Mouse (Mus musculus): ENCODE data around the gene Olfr96. TPM values are rescaled to one million over a fixed set of nuclear protein-coding genes. Genes with fewer than 3 reads are reported as not detected.
A peak's percentile ranks its signal among the peaks of the same experiment; 100 is the strongest.

Olfr96 gene
- polyA plus RNA-seq, 1 experiment from 2014 or later = not detected

DNA sequence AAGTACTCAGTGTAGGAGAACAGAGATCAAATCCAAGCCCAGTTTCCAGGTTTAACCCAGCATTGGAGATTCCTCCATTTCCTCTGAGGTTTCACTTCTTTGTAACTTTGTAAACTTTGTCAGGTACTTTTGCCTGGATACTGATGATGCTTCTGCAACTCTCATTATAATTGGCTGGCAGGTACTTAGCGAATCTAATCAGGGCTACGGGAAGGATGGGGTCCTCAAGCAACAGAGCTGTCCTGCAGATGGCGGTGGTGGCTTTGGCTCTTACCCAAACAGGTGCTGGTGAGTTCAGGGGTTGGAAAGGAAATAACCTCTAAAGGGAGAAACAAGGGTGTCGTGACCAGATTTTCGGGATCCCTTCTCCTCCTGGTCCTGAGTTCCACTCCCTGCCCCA lies 26.8 kb downstream of the Olfr96 start:
- DNase-seq (ENCODE audit: low spot score) = no peak
- no peak for ATAC-seq (ENCODE audit: insufficient number of reproducible peaks, low FRiP score, low TSS enrichment, low read depth)
- WGBS = 33% methylated on average over 5 of the region's 5 CpGs

DNA sequence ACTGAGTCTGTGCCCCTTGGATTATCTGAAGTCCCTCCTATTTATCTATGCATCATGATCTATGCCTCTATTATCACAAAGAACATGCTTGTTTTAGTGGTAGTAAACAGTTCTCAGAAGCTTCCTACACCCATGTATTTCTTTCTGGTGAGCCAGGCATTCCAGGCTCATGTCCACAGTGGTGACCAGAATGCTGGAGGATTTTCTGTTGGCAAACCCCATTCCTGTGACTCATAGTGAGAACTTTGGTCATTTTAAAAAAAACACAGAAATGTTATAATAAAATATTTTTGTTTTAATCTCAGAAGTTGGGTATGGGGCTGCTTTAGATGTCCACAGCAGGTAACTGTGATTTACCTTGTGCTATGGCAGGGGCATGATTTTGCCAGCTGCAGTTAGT lies 29.5 kb downstream of the Olfr96 start:
- Histone ChIP-seq H3K9ac (ENCODE audit: low read length) (no peak overlapping the region), H3K36me3 (ENCODE audit: control insufficient read depth, insufficient read depth, low read length) (no peaks in the 10 kb centered on the region), H3K27me3 (ENCODE audit: control insufficient read depth, insufficient read depth, low read length) (no peaks in the 10 kb centered on the region), H3K27ac (replicated peaks; ENCODE audit: low read depth, low read length) (no peak overlapping the region), H3K4me3 (ENCODE audit: low read depth, low read length) (no peak overlapping the region), H3K9me3 (ENCODE audit: control insufficient read depth, low read length) (no peaks in the 10 kb centered on the region), H3K4me1 (ENCODE audit: control insufficient read depth, insufficient read depth, low read length) (no peaks in the 10 kb centered on the region), H3K4me2 (ENCODE audit: low read depth, severe bottlenecking) (no peak overlapping the region)
- DNase-seq (ENCODE audit: low spot score) (no peak), ATAC-seq (ENCODE audit: insufficient number of reproducible peaks, low FRiP score, low TSS enrichment, low read depth) (no peak)

More for the DNA sequence above, 26.8 kb downstream of the Olfr96 start:
- Histone ChIP-seq H3K27me3 (ENCODE audit: control insufficient read depth, insufficient read depth, low read length) (no peaks in the 10 kb centered on the region), H3K36me3 (ENCODE audit: control insufficient read depth, insufficient read depth, low read length) (no peaks in the 10 kb centered on the region), H3K9me3 (ENCODE audit: control insufficient read depth, low read length) (no peaks in the 10 kb centered on the region), H3K27ac (replicated peaks; ENCODE audit: low read depth, low read length) (no peak overlapping the region), H3K4me3 (ENCODE audit: low read depth, low read length) (no peak overlapping the region), H3K4me2 (ENCODE audit: low read depth, severe bottlenecking) (no peak overlapping the region), H3K9ac (ENCODE audit: low read length) (no peak overlapping the region), H3K4me1 (ENCODE audit: control insufficient read depth, insufficient read depth, low read length) (no peaks in the 10 kb centered on the region)

DNA sequence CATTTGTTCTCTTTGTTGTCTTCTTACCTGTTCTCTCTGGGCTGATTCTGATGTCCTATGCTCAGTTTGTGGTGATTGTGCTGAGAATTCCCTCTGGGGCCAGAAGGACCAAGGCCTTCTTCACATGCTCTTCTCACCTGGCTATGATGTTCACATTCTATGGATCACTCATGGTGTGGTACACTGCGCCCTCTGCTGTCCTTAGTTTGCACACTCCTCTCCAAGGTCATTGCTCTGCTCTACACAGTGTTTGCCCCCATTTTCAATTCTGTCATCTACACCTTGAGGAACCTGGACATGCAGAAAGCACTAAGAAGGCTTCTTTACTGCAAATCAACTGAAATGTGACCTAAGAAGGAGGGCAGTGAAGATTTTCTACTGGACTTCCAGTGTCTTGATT lies 30.6 kb downstream of the Olfr96 start:
- H3K4me1 ChIP-seq (ENCODE audit: control insufficient read depth, insufficient read depth, low read length) = no peaks in the 10 kb centered on the region
- H3K4me2 ChIP-seq (ENCODE audit: low read depth, severe bottlenecking) = no peak overlapping the region
- 4% methylated on average over 1 of the region's 1 CpGs for WGBS
- no peak overlapping the region for H3K27ac ChIP-seq (replicated peaks; ENCODE audit: low read depth, low read length)
- no peak overlapping the region for H3K4me3 ChIP-seq (ENCODE audit: low read depth, low read length)
- no peaks in the 10 kb centered on the region for H3K9me3 ChIP-seq (ENCODE audit: control insufficient read depth, low read length)
- DNase-seq (ENCODE audit: low spot score) (no peak), ATAC-seq (ENCODE audit: insufficient number of reproducible peaks, low FRiP score, low TSS enrichment, low read depth) (no peak)
- no peak overlapping the region for H3K9ac ChIP-seq (ENCODE audit: low read length)
- H3K27me3 ChIP-seq (ENCODE audit: control insufficient read depth, insufficient read depth, low read length) = no peaks in the 10 kb centered on the region
- no peaks in the 10 kb centered on the region for H3K36me3 ChIP-seq (ENCODE audit: control insufficient read depth, insufficient read depth, low read length)

DNA sequence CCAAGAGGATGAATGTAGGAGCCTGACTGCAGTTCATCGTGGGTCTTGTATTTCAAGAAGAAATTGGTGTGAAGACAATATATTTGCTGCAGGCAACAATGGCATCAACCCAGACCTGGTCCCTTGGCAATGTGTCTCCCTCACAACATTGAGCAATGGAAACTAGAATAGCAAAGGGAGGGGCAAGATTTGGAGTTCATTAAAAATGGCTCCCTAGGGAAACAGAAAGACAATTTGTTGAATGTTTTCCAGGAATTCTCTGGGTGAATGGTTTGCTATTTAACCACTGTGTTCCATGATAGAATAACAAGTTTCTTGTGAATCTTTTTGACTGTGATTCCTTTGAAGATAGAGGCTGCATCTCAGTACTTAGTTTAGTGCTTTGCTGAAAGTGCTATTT lies 43.7 kb downstream of the Olfr96 start, which contains the start of gene Olfr98:
Olfr98 (minus strand) TSS at position 124 of the 400 bp plus-strand sequence.
- DNase-seq (ENCODE audit: low spot score) (no peak), ATAC-seq (ENCODE audit: insufficient number of reproducible peaks, low FRiP score, low TSS enrichment, low read depth) (no peak)
- no peak within 1 kb of the TSS for H3K4me3 ChIP-seq (ENCODE audit: low read depth, low read length)
- WGBS = 94% methylated on average over 1 of the region's 1 CpGs
- no peaks in the 10 kb centered on the region for H3K4me1 ChIP-seq (ENCODE audit: control insufficient read depth, insufficient read depth, low read length)
- no peaks in the 10 kb centered on the region for H3K27me3 ChIP-seq (ENCODE audit: control insufficient read depth, insufficient read depth, low read length)
- no peaks in the 10 kb centered on the region for H3K9me3 ChIP-seq (ENCODE audit: control insufficient read depth, low read length)
- H3K36me3 ChIP-seq (ENCODE audit: control insufficient read depth, insufficient read depth, low read length) = no peaks in the 10 kb centered on the region
- H3K27ac ChIP-seq (replicated peaks; ENCODE audit: low read depth, low read length) = no peak within 1 kb of the TSS
- H3K9ac ChIP-seq (ENCODE audit: low read length) = no peak within 1 kb of the TSS
- H3K4me2 ChIP-seq (ENCODE audit: low read depth, severe bottlenecking) = no peak within 1 kb of the TSS

DNA sequence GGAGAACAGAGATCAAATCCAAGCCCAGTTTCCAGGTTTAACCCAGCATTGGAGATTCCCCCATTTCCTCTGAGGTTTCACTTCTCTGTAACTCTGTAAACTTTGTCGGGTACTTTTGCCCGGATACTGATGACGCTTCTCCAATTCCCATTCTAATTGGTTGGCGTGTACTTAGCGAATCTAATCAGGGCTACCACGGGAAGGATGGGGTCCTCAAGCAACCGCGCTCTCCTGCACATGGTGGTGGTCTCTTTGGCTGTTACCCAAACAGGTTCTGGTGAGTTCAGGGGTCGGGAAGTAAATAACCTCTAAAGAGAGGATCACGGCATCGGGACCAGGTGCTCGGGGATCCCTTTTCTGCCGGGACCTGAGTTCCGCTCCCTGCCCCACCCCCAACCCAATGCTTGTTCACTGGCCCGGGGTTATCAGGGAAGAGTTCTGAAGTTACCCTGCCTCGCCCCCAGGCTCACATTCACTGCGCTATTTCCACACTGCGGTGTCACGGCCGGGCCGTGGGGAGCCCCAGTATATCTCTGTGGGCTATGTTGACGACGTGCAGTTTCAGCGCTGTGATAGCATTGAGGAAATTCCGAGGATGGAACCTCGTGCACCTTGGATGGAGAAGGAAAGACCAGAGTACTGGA lies 50.2 kb downstream of the Olfr96 start, which contains the start of gene H2-M3:
H2-M3 (plus strand) TSS at position 163 of the 644 bp plus-strand sequence.
- Histone ChIP-seq H3K4me3 (ENCODE audit: low read depth, low read length) (peak within 1 kb of the TSS; percentile 41), H3K27me3 (ENCODE audit: control insufficient read depth, insufficient read depth, low read length) (no peaks in the 10 kb centered on the region), H3K27ac (replicated peaks; ENCODE audit: low read depth, low read length) (no peak within 1 kb of the TSS), H3K36me3 (ENCODE audit: control insufficient read depth, insufficient read depth, low read length) (no peaks in the 10 kb centered on the region), H3K9ac (ENCODE audit: low read length) (no peak within 1 kb of the TSS), H3K9me3 (ENCODE audit: control insufficient read depth, low read length) (no peaks in the 10 kb centered on the region), H3K4me1 (ENCODE audit: control insufficient read depth, insufficient read depth, low read length) (no peaks in the 10 kb centered on the region), H3K4me2 (ENCODE audit: low read depth, severe bottlenecking) (peak within 1 kb of the TSS; percentile 77)
- 5% methylated on average over 26 of the region's 26 CpGs for WGBS
- DNase-seq (ENCODE audit: low spot score) (peak; percentile 94), ATAC-seq (ENCODE audit: insufficient number of reproducible peaks, low FRiP score, low TSS enrichment, low read depth) (peak; percentile 94)

DNA sequence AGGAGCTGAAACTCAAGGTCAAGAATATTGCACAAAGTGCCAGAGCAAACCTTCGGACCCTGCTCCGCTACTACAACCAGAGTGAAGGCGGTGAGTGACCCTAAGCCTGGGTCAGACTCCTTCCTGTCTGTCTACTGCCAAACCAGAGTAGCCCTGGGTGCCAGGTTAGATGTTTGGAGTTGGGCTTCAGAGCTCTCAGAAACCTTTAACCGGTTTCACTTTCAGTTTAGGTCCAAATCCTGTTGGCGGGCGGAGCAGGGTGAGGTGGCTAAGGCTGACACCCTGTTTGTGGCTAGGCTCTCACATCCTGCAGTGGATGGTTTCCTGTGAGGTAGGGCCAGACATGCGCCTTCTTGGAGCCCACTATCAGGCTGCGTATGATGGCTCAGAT lies 50.8 kb downstream of the Olfr96 start:
- Histone ChIP-seq H3K9me3 (ENCODE audit: control insufficient read depth, low read length) (no peaks in the 10 kb centered on the region), H3K27me3 (ENCODE audit: control insufficient read depth, insufficient read depth, low read length) (no peaks in the 10 kb centered on the region), H3K9ac (ENCODE audit: low read length) (no peak overlapping the region), H3K4me3 (ENCODE audit: low read depth, low read length) (peak overlapping the region; percentile 41; the same call in 1 of the 2 replicates), H3K27ac (replicated peaks; ENCODE audit: low read depth, low read length) (no peak overlapping the region), H3K4me1 (ENCODE audit: control insufficient read depth, insufficient read depth, low read length) (no peaks in the 10 kb centered on the region), H3K4me2 (ENCODE audit: low read depth, severe bottlenecking) (peak overlapping the region; percentile 77; the same call in 1 of the 2 replicates), H3K36me3 (ENCODE audit: control insufficient read depth, insufficient read depth, low read length) (no peaks in the 10 kb centered on the region)
- ATAC-seq (ENCODE audit: insufficient number of reproducible peaks, low FRiP score, low TSS enrichment, low read depth) (peak; percentile 53), DNase-seq (ENCODE audit: low spot score) (no peak)
- WGBS = 65% methylated on average over 8 of the region's 8 CpGs

DNA sequence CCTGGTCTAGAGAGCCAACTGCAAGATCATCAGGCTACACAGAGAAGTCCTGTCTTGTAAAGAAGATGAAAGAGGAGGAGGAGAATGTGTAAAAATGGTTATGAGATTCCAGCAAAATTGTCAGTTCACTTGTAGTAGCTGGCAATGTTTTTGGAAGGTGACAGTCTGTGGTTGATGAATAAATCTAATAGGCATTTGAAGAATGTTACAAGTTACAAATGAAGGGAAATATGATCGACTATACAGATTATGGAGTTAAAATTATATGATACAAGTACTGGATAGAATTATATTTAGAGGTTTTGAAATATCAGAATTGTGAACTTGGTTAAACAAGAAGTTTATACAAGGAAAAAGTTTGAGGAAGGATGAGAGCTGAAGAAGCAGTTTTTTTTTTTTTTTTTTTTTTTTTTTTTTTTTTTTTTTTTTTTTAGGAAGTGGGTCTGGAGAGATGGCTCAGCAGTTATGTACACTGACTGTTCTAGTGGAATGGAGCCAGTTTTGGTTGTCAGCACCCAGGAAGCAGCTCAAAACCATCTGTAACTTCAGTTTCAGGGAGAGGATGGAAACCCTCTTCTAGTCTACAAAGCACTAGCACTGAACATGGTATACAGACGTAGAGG lies 55.8 kb downstream of the Olfr96 start:
- no peak for DNase-seq (ENCODE audit: low spot score)
- no peak for ATAC-seq (ENCODE audit: insufficient number of reproducible peaks, low FRiP score, low TSS enrichment, low read depth)
- no peak overlapping the region for H3K4me3 ChIP-seq (ENCODE audit: low read depth, low read length)
- H3K9ac ChIP-seq (ENCODE audit: low read length) = no peak overlapping the region
- H3K4me2 ChIP-seq (ENCODE audit: low read depth, severe bottlenecking) = no peak overlapping the region
- H3K9me3 ChIP-seq (ENCODE audit: control insufficient read depth, low read length) = no peaks in the 10 kb centered on the region
- H3K27me3 ChIP-seq (ENCODE audit: control insufficient read depth, insufficient read depth, low read length) = no peaks in the 10 kb centered on the region
- no peaks in the 10 kb centered on the region for H3K4me1 ChIP-seq (ENCODE audit: control insufficient read depth, insufficient read depth, low read length)
- WGBS = 84% methylated on average over 2 of the region's 2 CpGs
- H3K27ac ChIP-seq (replicated peaks; ENCODE audit: low read depth, low read length) = no peak overlapping the region
- no peaks in the 10 kb centered on the region for H3K36me3 ChIP-seq (ENCODE audit: control insufficient read depth, insufficient read depth, low read length)

Data from limb, embryonic 11.5 days (tissue).